Mouse (Mus musculus): Measurements from ENCODE around the gene Mmp7.

DNA sequence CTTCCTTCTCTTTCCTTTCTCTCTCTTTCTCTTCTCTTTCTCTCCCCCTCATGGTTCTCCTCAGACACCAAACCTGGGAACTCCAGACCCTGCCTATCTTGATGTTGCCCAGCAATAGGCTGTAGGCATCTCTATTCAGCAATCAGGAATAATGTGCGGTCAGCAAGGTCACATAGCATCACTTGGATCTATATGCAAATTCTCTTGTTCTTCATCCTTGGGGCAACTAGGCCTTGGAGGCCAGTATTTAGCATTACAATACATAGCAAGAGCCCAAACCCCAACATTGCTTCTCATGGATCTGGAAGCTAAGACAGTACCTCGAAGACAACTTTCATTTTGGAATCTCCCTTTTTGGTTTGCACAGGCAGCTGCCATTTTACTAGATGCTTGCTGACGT lies 44.0 kb upstream of the Mmp7 start:
- TF ChIP-seq MYOD1 (IDR thresholded peaks at IDR 0.05; ENCODE audit: control insufficient read depth in 1 of 3, insufficient read length in 2 of 3, low read depth in 2 of 3) (no peak), CEBPB (IDR thresholded peaks at IDR 0.05; ENCODE audit: insufficient read depth, poor library complexity, severe bottlenecking) (no peak), TCF12 (IDR thresholded peaks at IDR 0.05; ENCODE audit: insufficient read depth, poor library complexity, severe bottlenecking) (no peak), USF1 (IDR thresholded peaks at IDR 0.05; ENCODE audit: low read depth) (no peak), SRF (IDR thresholded peaks at IDR 0.05; ENCODE audit: control insufficient read depth, insufficient read length, low read depth) (no peak), MYOG (IDR thresholded peaks at IDR 0.05; ENCODE audit: control insufficient read depth in 1 of 3, insufficient read depth in 1 of 3, insufficient read length in 2 of 3, low read depth in 2 of 3) (no peak), POLR2A (IDR thresholded peaks at IDR 0.05; ENCODE audit: insufficient read length, low read depth) (no peak), MAX (IDR thresholded peaks at IDR 0.05; ENCODE audit: low read depth) (no peak), POLR2AphosphoS2 (IDR thresholded peaks at IDR 0.05; ENCODE audit: insufficient read length, low read depth) (no peak), E2F4 (IDR thresholded peaks at IDR 0.05; ENCODE audit: insufficient read depth) (no peak), TCF3 (IDR thresholded peaks at IDR 0.05; ENCODE audit: insufficient read length, low read depth) (no peak)
